Mouse (Mus musculus) megakaryocyte progenitor cell, adult 5-6 weeks (primary cell): ENCODE data around the gene Cubn. TPM values are rescaled to one million over a fixed set of nuclear protein-coding genes. Genes with fewer than 3 reads are reported as not detected.

Experiments used
- ATAC-seq: replicated peaks from 2 replicates; pipeline ENCODE4 v1.8.0; 2016; ENCODE audit warnings: mild to moderate bottlenecking, moderate TSS enrichment, inconsistent platforms; ENCODE audit not compliant: poor library complexity
- total RNA-seq, 2 experiments: library from RNA; stranded (forward) in 1 of 2; stranded (reverse) in 1 of 2; fragments of 157-497, 149-512 nt in 1 of 2; fragments of 200-1000 nt in 1 of 2; gene quantifications; 2 replicates each; pipeline versions ENCODE4 v1.2.3 to v1.2.4; 2015 to 2017

Cubn gene
- total RNA-seq (2015) = not detected in 2 replicates
- not detected in 2 replicates for total RNA-seq (2017)

DNA sequence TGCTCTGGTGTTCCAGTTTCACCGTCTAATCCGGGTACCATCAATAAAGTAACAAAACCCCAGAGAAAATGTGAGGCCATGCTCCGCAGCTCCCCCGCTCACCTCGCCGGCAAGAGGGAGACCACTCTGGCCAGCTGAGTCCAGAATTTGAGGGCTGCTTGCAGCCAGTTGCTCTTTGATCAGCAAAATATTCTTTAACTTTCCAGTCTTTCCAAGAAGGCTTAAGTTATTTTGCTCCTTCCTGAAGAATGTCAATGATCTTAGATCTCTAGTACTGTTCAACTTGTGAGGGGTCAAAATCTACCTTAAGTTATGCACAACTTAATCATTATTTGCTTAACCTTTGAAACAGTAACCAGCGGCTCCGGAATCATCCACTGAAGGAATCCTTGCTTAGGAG is at the start of gene Cubn:
Cubn (minus strand) TSS at position 80 of the 400 bp plus-strand sequence.
- ATAC-seq = no peak

DNA sequence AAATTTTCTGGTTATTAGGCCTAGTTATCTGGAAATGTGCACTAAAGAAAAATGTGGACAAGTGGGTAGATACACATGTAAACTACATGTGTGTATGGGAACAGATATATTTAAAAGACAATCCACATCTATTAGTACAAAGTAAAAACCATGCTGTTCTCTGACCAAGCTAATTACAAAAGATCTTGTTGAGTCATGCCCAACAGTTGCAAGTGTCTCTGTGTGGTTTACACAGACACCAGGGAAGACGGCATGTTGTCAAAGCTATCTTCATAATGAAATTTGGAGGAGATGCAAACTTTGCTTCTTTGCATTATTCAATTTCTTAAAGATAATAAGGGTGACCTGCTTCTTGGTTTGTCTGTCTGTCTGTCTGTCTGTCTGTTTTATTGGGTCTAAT is 48.2 kb upstream of the Cubn start:
- 0 out of 2 replicates have a peak, but pooled peaks have one; percentile 17 for ATAC-seq

DNA sequence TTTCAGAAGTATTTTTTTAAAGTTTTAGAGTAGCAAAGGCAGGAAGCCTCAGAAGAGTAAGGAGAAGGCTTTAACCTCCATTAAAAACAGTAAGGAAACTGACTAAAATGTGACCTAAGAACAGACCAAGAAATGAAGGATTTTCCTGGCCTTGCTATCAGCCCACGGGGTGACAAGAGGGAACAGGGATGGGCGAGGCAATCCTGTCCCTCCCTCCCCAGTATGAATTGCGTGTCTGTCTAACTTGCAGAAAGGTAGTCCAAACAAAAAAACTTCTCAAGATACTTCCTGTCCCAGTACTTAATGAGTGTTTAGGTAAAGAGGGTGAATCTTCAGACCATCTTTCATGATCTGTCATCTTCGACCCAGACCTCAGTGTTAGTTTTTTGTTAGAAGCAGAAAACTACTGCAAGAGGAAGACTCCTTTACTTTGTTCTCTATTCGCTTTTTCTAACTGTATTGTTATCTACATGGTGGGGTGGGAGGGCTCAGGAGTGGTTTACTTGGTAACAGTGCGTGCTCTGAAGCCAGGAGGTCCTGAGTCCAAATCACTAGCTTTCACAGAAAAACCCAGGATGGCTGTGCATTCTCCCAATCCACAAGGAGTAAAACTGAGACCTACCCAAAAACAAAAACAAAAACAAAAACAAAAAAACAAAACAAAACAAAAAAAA is 47.2 kb upstream of the Cubn start:
- peak; percentile 37 for ATAC-seq

DNA sequence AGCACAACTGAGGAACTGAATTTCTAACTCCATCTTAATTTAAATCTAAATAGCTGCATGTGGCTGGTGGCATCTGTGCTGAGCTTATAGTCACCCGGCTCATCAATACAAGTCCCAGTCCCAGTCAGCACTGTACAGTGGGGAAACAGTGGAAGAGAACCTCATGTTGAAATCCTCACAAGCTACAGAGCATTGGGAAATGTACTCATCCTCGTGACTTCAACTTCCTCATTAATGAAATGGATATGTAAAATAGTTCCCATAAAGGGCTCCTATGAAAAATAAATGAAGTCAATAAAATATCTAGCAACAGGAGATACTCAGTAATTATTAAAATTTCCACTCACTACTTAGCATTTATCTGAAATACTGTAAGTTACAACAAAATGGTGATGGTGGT is 46.6 kb upstream of the Cubn start:
- peak; percentile 75 for ATAC-seq

DNA sequence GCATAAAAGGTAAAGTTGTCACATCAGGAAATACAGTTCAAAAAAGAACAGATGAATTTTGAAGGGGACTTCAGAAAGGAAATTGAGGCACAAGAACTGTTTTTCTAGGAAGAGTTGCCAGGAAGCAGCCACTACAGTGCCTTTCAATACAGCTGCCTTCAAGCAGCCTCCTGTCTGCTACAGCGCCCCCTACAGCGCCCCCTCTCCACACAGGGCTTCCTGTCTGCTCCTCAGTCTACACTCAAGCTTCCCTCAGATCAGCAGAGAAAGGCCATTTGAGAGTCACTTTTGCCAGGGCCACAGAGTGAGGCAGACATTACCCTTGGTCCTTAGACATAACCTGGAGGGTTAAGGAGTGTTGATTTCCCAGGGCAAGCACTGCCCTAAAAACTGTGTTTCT is 46.1 kb upstream of the Cubn start:
- peak; percentile 68 for ATAC-seq

DNA sequence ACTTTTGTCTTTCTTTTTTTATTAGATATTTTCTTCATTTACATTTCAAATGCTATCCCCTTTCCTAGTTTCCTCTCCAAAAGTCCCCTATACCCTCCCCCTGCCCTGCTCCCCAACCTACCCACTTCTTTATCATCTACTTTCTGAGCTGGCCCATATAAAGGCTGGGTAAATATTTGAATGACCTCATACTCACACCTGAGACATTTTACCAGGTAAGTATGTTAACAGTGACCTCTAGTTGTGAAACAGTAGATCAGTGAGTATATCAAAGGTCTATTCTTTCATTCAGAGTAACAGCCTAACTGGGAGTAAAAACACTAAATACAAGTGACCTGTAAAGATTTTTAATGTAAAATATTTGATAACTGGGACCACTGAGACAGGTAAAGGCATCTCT is 45.1 kb upstream of the Cubn start:
- ATAC-seq = no peak

DNA sequence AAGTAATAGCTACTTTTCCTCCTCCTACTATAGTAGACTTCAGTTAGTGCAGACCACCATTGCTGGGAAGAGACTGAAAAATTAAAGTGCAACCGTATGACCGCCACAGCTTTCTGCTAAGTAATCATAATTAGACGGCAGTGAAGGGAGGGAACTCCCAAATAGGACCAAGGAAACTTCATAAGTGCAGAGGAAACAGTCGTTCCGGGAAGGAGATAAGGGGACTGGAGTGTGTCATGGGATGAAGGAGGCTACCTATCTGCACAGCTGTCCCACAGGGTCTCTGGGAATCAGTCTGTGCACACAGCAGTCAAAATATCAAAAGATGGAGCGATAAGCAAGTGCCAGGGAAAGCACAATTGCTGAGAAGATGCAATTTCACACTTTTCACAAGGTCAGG is 39.0 kb upstream of the Cubn start:
- no peak for ATAC-seq

DNA sequence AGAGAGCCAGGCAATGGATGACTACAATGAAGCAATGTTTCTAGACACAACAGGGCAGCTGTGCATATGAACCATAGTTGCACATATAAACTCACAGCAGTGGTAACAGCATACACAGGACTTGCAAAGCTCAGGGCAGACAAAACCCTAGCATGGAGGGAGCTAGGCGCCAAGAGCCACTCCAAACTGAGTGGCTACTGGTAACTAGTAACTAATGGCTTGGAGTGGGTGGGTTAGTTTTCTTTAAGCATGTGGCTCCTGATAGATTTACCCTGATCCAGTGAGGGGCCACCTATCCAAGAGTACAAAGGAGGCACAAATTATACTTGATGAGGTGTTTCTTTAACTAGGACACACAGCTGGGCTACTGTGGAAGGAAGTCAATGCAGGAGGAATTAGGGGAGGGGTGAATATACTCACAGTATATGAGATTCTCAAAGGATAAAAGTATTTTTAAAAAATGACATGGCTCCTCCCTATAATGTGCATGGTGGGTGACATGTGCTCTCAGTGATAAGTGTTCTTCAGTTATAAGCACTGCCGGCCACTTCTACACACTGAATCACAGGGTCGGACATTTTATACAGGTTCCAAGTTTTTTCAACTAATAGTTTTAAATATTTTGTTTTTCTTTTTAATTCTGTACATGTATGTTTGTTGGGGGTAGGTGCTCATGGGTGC is 37.8 kb upstream of the Cubn start:
- ATAC-seq = peak; percentile 76

DNA sequence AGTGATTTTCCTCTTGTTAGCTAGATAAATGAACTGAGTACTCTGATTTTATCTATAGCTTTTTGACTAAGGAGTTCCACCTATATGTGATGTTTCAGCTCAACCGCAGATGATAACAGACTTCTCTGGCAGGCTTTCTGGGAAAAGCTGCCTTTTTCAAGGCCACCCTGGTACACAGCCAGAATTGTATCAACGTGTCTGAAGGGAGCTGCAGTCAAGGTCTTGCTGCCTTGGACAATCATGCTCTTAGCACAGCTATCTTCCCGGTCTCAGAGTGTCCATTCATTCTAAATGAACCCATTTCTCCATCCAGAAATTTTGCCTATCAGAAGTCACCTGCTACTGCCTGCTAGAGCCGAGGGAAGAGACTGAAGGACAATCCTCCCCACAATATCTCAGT is 35.9 kb upstream of the Cubn start:
- ATAC-seq = no peak

DNA sequence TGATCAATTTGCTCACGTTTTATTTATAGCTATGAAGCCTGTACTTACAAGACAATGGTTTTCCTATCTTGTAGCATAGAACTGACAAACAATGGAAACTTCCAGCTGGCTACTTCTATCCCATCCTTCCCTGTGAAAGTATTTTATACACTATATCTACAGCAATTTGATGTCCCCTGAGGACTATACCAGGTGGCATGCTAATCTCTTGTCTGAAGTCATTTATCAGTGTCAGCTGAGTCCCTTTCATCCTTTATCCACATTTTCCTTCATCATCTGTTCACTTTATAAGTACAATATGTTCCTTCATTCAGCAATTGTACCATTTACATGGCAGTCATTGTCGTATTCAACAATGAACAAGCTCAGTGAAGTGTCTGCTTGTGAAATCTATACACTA is 35.5 kb upstream of the Cubn start:
- no peak for ATAC-seq

DNA sequence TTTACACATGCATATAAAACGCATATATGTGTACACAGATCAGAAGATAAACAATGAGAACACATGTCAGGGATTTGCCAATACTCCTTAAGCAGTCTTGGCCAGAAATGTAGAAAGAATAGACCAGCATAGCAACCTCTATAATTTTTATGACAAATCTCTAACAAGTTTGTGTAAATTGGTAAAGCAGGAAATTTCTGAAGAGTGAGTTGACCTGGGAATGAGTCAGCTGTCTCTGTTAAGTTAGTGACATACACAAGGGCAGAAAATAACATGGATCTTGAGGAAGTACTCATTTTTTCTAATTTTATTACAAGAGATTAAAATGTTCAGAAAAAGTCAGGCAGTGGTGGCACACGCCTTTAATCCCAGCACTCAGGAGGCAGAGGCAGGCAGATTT is 34.6 kb upstream of the Cubn start:
- no peak for ATAC-seq

DNA sequence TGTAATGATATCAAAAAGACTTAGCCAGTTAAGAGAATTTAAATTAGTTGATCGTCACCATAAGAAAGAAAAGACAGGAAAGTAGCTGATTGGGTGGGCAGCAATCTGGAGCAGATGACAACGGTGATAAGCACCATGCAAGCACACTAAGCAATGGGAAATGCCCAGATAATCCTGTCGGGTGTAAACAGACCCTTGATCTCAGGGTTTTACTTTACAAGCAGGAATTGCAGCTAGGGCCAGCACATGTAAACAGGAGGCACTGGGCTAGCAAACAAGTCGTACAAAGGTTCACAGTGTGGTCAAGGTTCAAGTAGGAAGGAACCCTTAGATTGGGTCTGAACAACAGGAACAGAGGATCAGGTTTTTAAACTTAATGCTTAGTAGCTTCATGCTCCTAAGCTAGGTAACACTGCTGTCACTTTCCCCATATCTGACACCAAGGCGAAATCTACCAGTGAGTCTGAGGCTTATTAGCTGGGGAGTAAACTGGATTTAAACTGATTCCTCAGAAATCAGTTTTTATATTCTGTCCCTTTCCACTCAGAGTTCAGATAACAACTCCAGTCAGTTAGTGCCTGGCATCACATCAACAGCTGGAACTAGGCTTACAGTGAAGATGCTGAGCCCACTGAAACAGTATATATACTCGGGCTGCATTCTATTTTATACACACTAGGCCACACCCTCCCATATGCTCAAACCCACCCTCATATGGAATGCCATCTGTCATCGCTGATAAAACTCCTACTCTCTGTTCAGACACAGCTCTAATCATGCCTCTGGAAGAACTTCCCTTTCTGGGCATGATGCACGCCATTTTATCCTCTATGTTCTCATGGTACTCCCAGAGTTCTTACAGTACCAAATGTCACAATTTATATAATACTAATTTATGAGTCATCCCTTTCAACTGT is 32.2 kb upstream of the Cubn start:
- peak; percentile 75 for ATAC-seq

DNA sequence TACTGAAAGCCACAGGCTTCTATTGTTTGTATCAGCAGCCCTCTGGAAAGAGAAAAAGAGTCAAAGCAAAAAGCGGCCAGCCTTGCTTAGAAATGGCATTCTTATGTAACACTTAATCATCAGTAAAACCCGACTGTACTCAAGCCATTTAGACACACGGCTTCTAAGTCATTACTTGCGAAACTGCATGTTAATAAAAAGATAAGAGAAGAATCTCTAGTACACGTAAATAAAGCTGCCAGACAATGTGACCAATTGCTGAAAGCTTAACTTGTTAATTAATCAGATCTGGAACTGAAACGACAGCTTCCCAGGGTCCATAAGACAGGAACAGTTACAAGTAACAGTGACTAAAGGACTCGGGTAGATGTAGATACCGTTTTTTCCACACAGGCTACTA is 30.5 kb upstream of the Cubn start:
- no peak for ATAC-seq

DNA sequence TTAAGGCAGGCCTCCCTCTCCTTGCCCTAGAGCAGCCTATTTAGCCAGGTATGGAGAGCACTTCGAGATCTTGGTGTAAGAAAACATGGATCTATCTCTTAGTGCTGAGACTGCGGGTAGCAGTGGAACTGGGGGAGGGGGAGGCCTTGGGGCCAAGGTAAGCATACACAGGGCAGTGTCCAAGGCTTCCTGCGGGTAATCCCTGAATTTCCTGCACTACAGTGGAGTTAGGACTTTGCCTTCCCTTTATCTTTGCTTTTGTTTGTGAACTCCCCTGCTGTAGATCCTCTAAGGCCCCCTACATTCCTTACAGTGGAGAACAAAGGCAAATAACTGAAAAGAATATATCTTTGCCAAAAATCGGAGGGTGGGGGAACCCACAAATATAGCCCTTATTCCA is 23.3 kb upstream of the Cubn start:
- ATAC-seq = no peak

DNA sequence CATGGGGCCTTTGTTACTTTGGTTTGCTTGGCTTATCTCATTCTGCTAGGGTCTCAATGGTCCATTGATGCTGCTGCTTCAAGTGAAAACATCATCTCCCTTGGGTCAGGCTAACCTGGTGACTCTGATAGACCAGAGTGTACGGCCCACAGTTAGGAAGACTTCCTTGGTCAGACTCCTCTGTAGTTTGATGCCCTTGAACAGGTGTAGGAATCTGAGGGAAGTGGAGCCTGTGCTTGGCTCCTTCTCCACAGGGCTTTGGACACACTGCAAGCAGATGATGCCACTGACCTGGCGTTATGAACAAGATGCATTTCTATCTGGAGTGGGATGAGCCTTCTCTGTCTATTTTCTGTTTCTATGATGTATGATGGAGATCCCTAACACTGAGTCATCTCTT is 11.1 kb upstream of the Cubn start:
- ATAC-seq = no peak

DNA sequence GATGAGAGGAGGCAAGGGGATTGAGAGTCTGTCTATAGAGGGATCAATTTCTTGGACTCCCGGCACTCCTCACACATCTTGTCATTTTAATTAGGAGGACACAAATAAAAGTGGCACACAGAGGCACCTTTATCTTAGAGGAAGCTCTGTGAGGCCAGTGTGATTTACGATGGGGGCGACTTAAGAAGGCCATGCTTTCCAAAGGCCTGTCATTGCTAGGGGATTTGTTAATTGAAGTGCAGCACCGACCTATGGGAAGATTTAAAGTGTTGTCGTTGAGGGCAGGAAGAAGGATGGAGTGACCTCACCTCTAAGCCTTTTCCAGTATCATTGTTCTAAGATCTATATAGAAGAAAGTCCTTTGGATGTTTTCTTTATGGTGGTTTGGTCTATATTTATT is 9.9 kb upstream of the Cubn start:
- no peak for ATAC-seq

DNA sequence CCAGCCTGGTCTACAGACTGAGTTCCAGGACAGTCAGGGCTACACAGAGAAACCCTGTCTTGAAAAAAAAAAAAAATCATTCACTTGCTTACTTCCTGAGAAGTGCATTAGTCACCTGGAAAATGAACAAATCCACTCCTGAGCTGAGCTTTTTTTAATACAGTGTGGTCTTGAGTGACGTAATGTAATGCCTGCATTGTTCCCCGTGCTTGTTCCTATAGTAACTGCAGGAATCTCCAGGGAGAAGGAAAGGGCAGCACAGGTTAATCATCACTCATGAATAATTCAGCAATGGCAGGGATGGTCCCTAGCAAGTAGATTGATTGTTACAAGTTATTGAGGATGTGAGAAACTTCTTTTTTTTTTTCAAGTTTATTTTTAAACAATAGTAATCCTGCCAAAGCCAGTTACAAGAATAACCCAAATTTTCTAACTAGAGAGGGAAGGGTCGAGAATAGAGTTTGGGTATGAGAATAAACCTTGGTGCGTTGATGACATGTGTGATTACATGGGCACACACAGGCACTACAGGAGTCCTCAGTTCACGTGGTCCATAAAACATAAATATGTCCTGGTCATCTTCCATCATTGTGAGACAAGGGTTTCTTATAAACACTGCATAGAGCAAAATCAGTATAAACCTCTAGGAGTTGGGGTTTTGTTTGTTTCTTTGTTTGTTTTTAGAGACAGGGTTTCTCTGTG is 8.8 kb upstream of the Cubn start:
- no peak for ATAC-seq

DNA sequence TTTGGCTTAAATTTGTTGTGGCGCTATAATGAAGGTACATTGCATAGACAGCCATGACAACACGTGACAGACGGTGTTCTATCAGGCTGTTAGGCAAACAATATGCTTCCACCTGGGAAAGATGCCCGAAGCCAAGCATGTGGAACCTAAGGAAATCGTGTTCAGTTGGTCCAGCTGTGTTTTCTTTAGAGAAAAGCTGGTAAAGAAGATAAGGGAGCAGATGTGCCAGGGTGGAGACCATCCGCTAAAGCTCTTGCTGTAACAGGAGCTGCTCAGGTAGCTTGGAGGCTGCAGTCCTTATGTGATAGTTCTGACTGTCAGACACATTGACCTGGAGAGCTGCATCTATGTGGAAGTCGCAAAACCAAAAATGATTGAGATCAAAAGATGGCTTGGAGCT is 7.6 kb upstream of the Cubn start:
- ATAC-seq = peak; percentile 75

DNA sequence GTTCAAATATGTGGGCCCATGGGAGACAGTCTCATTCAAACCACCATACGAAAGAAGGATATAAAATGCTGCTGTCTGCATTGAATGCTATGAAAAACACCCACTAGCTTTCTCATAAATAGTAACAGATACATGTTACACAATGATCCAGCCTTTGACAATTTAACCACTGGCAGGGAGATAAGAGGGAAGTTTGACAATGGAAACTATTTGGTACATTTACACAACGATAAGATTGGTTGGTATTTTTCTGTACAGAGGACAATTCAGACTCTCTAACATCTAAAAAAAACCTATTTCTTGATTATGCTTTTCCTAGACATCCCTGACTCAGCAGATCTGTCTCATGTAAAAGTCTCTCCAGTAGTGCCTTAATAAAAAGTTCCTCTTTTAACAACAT is 4.5 kb upstream of the Cubn start:
- ATAC-seq = peak; percentile 79

DNA sequence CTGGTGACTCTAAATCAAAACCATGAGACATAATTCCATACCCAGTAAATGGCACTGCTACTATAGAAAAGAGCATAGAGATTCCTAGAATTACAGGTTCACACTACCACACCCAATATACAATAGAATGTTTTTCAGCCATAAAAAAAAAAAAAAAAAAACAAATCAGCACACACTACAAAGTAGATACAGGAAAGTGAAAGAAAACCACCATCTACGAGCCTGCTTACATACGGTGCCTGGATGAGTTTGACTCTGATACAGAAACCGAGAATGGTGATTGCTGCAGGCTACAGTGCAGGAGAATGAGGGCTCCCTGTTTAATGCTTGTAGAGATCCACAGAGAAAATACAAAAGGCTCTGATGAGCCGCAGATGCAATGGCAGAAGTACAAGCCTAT is 1.3 kb upstream of the Cubn start:
- no peak for ATAC-seq

DNA sequence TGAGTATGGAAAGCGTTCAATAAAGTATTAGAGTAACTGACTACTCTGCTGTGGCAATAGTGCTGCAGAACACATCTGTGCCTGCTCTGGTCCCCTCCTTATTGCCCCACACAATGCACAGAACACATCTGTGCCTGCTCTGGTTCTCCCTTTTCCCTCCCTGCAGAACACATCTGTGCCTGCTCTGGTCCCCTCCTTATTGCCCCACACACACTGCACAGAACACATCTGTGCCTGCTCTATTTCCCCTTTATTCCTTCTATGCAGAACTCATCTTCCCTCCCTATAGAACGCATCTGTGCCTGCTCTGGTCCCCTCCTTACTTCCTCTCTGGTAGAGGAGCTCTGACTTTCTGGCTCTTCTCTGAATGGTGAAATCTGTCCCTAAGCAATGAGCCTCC is 1.1 kb downstream of the Cubn start:
- peak; percentile 94 for ATAC-seq
